Mouse (Mus musculus) fat pad, adult 2 months (tissue): ENCODE data around the gene Armh4.

Experiments
- DNase-seq: peaks from one replicate; pipeline ENCODE4 v3.0.0-alpha.2; 2011; ENCODE audit warnings: low read depth, low spot score; ENCODE audit errors: extremely low read depth

Armh4 gene

DNA sequence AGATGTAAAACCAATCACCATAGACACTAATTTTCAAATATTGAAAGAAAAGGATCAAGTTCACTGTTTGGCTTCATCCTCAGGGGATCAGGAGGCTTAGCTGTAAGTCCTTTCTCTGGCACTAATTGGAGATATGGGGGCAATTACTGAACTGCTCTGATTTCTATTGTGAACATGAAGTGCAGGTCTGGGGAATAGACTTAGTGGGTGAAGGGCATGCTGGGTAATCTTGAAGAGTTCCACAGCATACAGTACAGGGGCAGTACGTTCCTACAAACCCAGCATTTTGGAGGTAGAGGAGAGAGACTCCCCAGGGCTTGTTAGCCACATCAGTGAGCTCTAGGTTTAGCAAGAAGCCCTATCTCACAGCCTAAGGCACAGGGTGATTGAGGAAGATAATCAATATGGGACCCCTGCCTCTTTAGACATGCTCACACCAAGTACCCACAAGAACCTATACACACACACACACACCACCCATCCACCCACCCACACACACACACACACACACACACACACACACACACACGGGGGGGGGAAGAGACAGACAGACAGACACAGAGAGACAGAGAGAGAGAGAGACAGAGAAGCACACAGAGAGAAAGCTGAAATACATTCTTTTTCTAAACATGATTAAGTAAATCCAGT lies 44.6 kb downstream of the Armh4 start:
- no peak for DNase-seq

DNA sequence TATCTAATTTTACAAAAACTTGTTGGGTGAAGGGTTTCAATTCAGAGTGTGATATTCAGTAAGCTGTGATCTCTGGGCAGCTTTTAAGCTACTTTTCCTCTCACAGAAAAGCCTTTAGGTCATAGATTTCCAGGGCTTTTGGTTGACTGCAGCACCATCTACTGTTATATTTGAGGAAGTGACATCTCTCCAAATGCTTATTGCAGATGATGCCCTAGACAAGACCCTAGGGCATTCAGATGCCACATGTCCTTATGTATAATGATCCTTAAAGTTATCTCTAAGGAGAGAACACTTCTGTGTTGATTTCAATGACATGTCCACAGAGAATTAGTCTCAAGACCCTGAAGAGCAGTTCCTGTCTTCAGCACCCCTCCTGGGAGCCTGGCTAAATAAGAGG lies 49.2 kb downstream of the Armh4 start:
- no peak for DNase-seq

DNA sequence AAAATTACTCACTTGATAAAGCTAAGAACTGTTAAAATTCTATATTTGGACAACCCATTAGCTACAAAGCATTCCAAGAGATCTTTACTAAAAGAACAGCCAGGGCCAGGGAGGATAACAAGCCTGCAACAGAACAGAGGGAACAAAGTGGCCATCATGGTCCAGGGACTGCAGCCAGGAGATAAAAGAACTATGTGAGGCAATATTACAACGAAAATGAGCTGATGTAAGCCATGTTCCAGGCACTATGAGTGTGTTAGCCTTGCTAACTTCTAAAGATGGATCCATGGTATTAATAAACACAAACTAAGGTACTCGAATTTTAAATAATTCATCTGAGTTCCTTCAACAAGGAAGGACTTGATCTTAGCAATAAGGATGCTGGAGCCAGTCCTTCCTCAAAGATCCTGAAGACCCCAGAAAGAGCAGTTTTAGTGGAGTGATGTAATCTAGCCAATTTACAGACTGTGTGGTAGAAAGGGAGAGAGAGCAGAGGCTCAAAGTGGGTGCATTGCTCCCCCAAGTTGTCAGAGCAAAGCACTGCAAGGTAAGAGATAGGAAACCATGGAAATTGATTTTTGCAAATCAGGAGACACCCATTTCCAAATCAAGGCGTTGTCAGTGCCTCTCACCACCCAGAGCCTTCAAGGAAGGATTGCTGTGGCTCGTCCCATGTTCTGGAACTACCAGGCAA lies 59.7 kb downstream of the Armh4 start:
- DNase-seq, result no peak

DNA sequence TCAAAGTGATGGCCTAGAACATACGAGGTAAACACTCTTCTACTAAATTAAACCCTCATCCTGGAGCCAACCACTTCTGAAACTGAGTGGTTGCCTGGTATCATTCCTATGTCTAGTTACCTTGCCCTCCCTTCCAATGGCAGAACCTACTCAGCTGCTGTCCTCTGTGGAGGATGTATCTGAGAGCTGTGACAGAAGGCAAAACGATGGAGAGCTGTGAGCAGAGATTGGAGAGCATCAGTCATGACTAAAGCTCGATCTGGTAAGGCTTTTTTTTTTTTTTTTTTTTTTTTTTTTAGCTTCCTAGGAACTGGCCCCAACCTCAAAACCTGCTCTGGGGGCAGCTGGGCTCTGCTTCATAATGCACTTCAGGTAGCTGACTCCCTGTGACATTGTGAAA lies 60.4 kb downstream of the Armh4 start:
- DNase-seq, result no peak

DNA sequence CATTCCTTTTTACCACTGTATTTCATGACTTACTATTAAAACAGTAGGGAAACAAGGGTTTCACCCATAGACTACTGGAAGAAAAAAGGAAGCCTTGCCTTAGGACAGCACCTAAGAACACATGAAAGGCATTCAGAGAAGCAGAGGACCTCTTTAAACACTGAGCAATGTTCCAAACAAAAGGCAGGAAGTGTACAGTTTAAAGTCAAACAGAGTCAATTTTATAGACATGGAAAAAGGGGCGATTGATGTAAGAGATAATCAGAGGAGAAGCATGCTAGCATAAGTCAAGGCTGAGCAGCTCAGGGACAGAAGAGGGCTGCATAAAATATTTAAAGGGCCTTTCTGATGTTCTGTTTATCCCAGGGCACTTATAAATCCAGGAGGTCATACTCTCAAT lies 61.9 kb downstream of the Armh4 start:
- no peak for DNase-seq

DNA sequence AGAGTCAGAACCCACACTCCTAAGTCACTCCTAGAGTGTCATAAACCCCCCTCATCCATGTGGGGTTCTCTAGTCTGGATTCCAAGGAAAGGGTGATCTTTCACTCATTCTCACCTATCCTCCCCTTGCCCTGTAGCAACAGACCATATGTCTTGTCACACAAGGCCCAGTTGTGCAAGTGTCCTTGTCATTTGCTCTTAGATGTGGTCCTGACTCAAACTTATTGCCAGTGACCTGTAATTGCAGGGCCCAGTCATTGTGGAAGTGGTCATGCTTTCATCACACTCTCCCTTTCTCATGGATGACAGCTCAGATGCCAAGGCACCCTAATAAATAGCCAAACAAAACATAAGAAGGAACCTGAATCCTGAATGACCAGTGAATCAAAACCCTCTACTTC lies 63.5 kb downstream of the Armh4 start:
- DNase-seq, result no peak

DNA sequence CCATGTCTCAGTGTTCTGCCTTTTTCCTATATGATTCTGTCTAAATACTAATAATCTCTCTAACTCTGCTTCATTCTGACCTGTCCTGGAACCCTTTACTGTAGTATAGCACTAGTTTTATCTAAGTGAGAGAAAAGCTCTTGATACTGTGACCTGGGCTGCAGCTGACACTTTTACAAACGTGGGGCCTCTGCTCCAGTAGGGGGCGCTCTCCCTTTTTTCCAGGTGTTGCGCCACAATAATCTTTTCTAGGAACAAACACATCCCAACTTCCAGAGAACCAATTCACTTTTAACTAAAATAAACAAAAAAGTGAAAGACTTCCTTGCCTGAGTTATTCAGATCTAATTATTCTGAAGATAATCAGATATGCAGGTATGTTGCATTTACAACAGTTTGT lies 72.2 kb downstream of the Armh4 start:
- DNase-seq, result no peak

DNA sequence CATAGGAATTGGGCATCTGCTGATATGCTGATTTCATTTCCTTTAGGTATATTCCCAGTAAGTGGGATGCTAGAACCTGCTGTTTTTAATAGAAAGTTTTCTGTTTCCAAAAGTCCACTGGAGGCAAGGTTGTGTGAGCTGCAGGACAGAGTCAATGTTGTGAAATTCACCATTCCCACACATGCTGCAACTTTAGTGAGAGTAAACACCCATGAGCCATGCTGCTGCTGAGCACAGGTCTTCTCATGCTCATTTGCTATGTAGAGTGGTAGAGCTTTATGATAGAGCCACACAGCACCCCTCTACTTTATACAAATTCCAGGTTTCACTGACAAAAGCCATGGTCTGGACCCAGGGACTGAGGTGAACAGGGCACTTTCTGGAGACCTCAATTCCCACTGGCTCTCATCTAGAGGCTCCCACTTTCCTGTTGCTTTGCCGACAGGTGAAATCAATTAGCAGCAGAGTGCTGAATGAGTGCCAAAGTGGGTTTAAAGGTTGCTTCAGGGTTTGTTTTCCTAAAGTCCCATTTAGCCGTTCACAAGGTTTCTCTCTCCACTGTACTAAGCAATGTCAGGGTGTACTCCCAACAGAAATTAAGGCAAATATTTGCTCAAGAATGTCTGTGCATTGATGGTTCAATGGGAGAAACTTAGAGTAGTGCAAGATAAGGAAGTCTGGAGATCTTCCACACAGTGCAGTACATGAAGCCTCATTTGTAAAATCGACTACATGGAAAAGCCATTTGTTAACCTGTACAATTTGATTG lies 79.6 kb downstream of the Armh4 start:
- DNase-seq, result no peak

DNA sequence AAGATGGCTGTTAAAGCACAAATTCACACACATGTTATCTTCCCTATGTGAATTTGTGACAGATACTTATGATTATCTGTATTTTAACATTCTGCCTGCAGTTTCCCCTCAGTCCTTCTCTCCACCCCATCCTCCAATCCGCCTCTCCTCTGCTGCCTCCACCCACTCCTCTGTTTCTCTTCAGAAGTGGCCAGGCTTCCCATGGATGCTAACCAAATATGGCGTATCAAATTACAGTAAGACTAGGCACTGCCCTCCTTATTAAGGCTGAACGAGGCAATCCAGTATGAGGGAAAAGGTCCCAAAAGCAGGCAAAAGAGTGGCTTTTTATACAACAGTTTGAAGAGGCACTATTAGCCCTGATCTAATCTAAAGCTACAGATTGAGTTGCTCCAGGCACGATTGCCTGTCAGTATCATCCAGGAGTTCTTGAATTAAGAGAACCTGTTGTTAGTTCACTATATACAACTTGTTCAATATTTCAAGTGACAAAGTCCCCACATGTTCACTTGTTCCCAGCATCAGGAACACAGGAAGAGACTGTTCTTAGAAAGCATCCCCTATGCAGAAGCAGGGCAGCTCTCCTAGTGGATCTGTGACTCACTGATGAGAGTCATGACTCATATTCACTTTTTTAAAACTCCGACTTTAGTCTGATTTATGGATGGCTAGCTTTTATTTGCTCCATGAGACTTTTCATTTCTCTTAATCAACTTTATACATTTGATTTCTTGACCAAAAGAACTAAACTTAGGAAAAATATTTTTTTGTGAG lies 103.5 kb downstream of the Armh4 start:
- no peak for DNase-seq

DNA sequence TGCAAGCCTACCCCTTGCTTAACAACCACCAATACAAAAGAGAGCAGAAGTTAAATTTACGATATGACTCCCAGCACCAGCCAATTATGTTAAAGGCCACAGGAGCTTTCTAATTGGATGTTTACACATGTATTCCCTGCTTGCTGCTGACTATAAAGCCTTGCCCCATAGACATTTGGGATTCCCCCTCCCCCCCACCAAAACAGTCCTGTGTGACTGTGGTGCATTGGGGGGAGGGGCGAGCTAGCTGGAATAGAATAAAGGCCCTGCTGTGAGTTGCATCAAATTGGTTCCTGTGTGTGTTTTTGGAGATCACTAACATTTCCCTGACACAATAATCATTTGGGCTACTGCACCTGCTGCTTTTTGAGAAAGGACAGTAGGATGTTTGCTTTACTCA lies 106.6 kb downstream of the Armh4 start:
- no peak for DNase-seq

DNA sequence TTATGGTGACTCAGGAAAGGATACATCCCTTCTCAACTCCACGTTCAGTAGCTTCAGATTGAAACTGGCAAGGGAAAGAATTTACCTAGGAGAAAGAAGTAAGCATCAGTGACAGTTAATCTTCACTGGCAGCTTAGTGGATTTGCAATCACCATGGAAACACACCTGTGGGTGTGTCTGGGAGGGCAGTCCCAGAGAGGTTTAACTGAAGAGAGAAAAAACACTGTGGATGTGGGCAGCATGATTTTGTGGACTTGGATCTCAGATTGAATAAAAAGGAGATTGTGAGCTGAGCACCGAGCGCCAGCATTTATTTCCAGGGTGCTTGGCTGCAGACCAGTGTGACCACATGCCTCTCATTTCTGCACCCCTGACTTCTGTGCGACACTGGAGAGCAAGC lies 122.7 kb downstream of the Armh4 start:
- no peak for DNase-seq

DNA sequence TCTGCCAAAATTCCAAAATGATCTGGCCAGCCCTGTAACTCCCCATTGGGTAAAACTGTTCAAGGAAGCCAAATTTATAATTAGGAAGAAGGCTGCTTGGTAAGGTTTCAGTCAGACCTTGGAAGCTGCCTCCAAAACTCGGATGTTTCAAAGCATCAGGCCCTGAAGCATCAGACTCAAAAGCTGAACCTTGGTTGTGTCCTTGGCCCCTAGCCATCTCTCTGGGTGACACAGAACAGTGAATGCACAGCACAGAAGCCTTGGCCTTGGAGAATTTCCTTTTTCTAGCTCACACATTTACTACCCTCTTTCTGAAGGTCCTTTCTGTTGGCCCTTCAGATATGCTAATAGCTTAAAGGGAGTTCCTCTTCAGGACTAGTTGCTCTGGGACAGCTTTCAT lies 134.0 kb downstream of the Armh4 start:
- no peak for DNase-seq

DNA sequence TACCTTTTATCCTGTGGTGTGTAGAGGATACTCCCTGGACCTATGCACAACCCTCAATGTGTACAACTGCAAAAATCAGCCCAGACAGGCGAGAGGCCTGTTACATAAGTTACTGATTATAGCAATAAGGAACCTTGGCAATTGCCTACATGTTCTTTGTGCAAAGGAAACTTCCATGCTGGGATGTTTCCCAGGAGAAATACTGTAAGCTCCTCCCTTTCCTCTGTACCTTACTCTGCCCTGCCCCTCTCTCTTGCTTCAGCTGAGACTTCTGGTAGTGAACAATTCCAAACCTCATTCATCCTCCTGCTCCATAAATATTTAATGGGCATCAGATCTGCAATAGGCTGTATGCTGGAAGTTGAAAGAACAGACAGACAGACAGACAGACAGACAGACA lies 145.8 kb downstream of the Armh4 start:
- DNase-seq, result no peak

DNA sequence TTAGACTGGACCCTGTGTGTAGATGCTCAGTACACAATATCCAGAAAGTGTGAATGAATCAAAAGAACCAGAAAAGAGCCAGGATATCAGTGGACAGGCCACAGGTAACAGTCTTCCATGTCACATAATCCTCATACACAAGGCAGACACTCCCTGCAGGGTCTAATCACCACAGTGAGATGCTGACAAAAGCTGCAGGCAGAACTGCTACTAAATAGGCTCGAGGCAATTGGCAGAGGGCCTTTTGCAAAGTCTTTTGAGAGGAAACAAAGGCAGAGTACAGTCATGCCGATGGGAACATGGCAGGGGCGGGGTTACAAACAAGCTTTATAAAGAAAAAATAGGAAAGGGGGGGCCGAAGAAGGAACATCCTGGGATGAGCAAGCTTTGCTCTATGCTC lies 157.1 kb downstream of the Armh4 start:
- DNase-seq, result no peak
